Mouse (Mus musculus) layer of hippocampus, adult 18-20 months (tissue): Measurements from ENCODE around the gene Slc38a7. TPM values are rescaled to one million over a fixed set of nuclear protein-coding genes. Genes with fewer than 3 reads are reported as not detected.
"Not testable (repeated sequence)": the region's sequence is repeated elsewhere in the genome, so short reads cannot be mapped to it uniquely, and the experiment has no call there.

ENCODE experiments used
- DNase-seq, 2 experiments: peaks; one replicate each; pipeline ENCODE4 v3.0.0; 2022; ENCODE audit warnings: low spot score in 2 of 2
- long read RNA-seq: library from polyadenylated mRNA; stranded (forward); transcript quantifications from one replicate; pipeline ENCODE4 v2.0.0, GENCODE M21; 2021
- total RNA-seq, 2 experiments: library from RNA; stranded (reverse); gene quantifications; 2 replicates each; pipeline ENCODE4 v1.2.3; 2021

Slc38a7 gene
- total RNA-seq, result 10 to 100 TPM; 29.7 to 30.8 TPM
- long read RNA-seq, transcript Slc38a7-204 (12 exons, 3,315 nt), result major isoform, 29 of 56 reads
- long read RNA-seq, partial matches to known transcripts, result 8 of 56 reads
- long read RNA-seq, other reads (novel, unspliced or antisense), result 19 of 56 reads

- DNase-seq, result peak; percentile 69 to 91
Measured at GRCm38 (mm10) chr8:95853102-95853843, at the start of gene Slc38a7. TSS of gene Slc38a7 (minus strand) at chr8:95853539.

GRCm38 (mm10) chr8:95901864-95902263 lies 48.5 kb upstream of the Slc38a7 start:
- DNase-seq, result no peak

- DNase-seq, result no peak
Measured at GRCm38 (mm10) chr8:95893701-95894100, 40.4 kb upstream of the Slc38a7 start.

GRCm38 (mm10) chr8:95888285-95889136 lies 35.2 kb upstream of the Slc38a7 start, which contains the start of gene Got2:
TSS of gene Got2 (minus strand) at chr8:95888547.
- peak; percentile 85 to 94 for DNase-seq

- DNase-seq, result peak; percentile 74 to 86
Measured at GRCm38 (mm10) chr8:95887578-95888284, 34.4 kb upstream of the Slc38a7 start.

GRCm38 (mm10) chr8:95886647-95887577 lies 33.6 kb upstream of the Slc38a7 start:
- peak; percentile 19 to 26 for DNase-seq

- no peak for DNase-seq
Measured at GRCm38 (mm10) chr8:95885966-95886365, 32.6 kb upstream of the Slc38a7 start.

- DNase-seq, result no peak
Measured at GRCm38 (mm10) chr8:95885271-95885841, 32.0 kb upstream of the Slc38a7 start.

GRCm38 (mm10) chr8:95884491-95884890 lies 31.2 kb upstream of the Slc38a7 start:
- no peak for DNase-seq

- no peak for DNase-seq
Measured at GRCm38 (mm10) chr8:95882191-95882590, 28.9 kb upstream of the Slc38a7 start.

- DNase-seq, result peak in 1 of 2 experiments; percentile 33
Measured at GRCm38 (mm10) chr8:95881576-95881975, 28.2 kb upstream of the Slc38a7 start.

- no peak for DNase-seq
Measured at GRCm38 (mm10) chr8:95879823-95880222, 26.5 kb upstream of the Slc38a7 start.

GRCm38 (mm10) chr8:95878176-95878962 lies 25.0 kb upstream of the Slc38a7 start:
- peak in 1 of 2 experiments; percentile 24 for DNase-seq

- no peak for DNase-seq
Measured at GRCm38 (mm10) chr8:95875270-95875669, 21.9 kb upstream of the Slc38a7 start.

GRCm38 (mm10) chr8:95871690-95872089 lies 18.4 kb upstream of the Slc38a7 start:
- no peak for DNase-seq

GRCm38 (mm10) chr8:95864851-95865250 lies 11.5 kb upstream of the Slc38a7 start:
- not testable (repeated sequence) for DNase-seq

- DNase-seq, result peak; percentile 16 to 25
Measured at GRCm38 (mm10) chr8:95863761-95864440, 10.6 kb upstream of the Slc38a7 start.

- no peak for DNase-seq
Measured at GRCm38 (mm10) chr8:95854174-95854573, 835 bp upstream of the Slc38a7 start.
